Mouse (Mus musculus) C2C12 (cell line): Measurements from ENCODE around the gene Gfod1. TPM values are rescaled to one million over a fixed set of nuclear protein-coding genes. Genes with fewer than 3 reads are reported as not detected.

Source experiments
- H3K27me3 ChIP-seq: one replicate; pipeline ENCODE4 v1.6.1; 2011; ENCODE audit not compliant: control insufficient read depth, insufficient read depth, insufficient read length
- H3K36me3 ChIP-seq: one replicate; pipeline ENCODE4 v1.6.1; 2011; ENCODE audit not compliant: control insufficient read depth, insufficient read depth
- H3K4me3 ChIP-seq: one replicate; pipeline ENCODE4 v1.5.1; 2011; ENCODE audit warnings: mild to moderate bottlenecking, control low read depth; ENCODE audit not compliant: poor library complexity, insufficient read depth, severe bottlenecking
- H3K79me2 ChIP-seq: one replicate; pipeline ENCODE4 v1.6.1; 2011; ENCODE audit not compliant: control insufficient read depth, insufficient read depth
- H3K79me3 ChIP-seq: one replicate; pipeline ENCODE4 v1.6.1; 2011; ENCODE audit warnings: low read depth, control low read depth
- H3ac ChIP-seq: one replicate; pipeline ENCODE3; 2011; ENCODE audit warnings: low read depth; ENCODE audit not compliant: control insufficient read depth, insufficient read length
- CEBPB ChIP-seq: IDR thresholded peaks from one replicate; pipeline ENCODE4 v1.6.1; 2011; ENCODE audit warnings: low read depth, mild to moderate bottlenecking, control low read depth, moderate library complexity
- CTCF ChIP-seq: IDR thresholded peaks from one replicate; pipeline ENCODE4 v1.5.1; 2011; ENCODE audit not compliant: control insufficient read depth, insufficient read depth, insufficient read length
- FOSL1 ChIP-seq: IDR thresholded peaks from one replicate; pipeline ENCODE4 v1.8.0; 2011; ENCODE audit warnings: mild to moderate bottlenecking, low read length; ENCODE audit not compliant: poor library complexity, insufficient read depth, severe bottlenecking
- MAX ChIP-seq: IDR thresholded peaks from one replicate; pipeline ENCODE4 v1.6.1; 2011; ENCODE audit warnings: mild to moderate bottlenecking, control low read depth
- MYOD1 ChIP-seq: IDR thresholded peaks from one replicate; pipeline ENCODE4 v1.6.1; 2011; ENCODE audit warnings: low read depth; ENCODE audit not compliant: control insufficient read depth, insufficient read length
- MYOG ChIP-seq: IDR thresholded peaks from one replicate; pipeline ENCODE4 v1.6.1; 2011; ENCODE audit not compliant: control insufficient read depth, insufficient read length; ENCODE audit errors: extremely low read depth
- USF1 ChIP-seq: IDR thresholded peaks from one replicate; pipeline ENCODE4 v1.6.1; 2011; ENCODE audit warnings: low read depth, mild to moderate bottlenecking, control low read depth, moderate library complexity
- polyA plus RNA-seq: library from polyadenylated mRNA; unstranded; fragments of >200 nt; fragmentation: generic; extraction: Trizol; gene quantifications from one replicate; pipeline ENCODE4 v1.2.1, GENCODE M21; 2012; ENCODE audit warnings: missing spikeins

Gfod1 gene
- polyA plus RNA-seq, 1 experiment = 10.3 TPM

- H3K4me3 ChIP-seq = no peak overlapping the region
- H3K36me3 ChIP-seq = no peaks in the 10 kb centered on the region
- H3K79me3 ChIP-seq = peaks cover 14% of the 10 kb centered on the region
- H3ac ChIP-seq = no peak overlapping the region
- no peaks in the 10 kb centered on the region for H3K27me3 ChIP-seq
- TF ChIP-seq USF1 (no peak), MYOD1 (no peak), FOSL1 (no peak), CTCF (no peak), MYOG (no peak), CEBPB (no peak), MAX (no peak)
- peaks cover 42% of the 10 kb centered on the region for H3K79me2 ChIP-seq
Observed at GRCm38 (mm10) chr13:43217686-43218085, 86.3 kb downstream of the Gfod1 start.

GRCm38 (mm10) chr13:43217059-43217458 lies 86.9 kb downstream of the Gfod1 start:
- TF ChIP-seq MYOD1 (no peak), CEBPB (no peak), USF1 (no peak), MAX (no peak), MYOG (no peak), FOSL1 (no peak), CTCF (no peak)
- H3K79me3 ChIP-seq = peaks cover 13% of the 10 kb centered on the region
- no peaks in the 10 kb centered on the region for H3K27me3 ChIP-seq
- no peak overlapping the region for H3ac ChIP-seq
- H3K4me3 ChIP-seq = no peak overlapping the region
- peaks cover 42% of the 10 kb centered on the region for H3K79me2 ChIP-seq
- no peaks in the 10 kb centered on the region for H3K36me3 ChIP-seq

- Histone ChIP-seq H3K79me3 (peaks cover 13% of the 10 kb centered on the region), H3ac (no peak overlapping the region), H3K27me3 (no peaks in the 10 kb centered on the region), H3K4me3 (no peak overlapping the region), H3K36me3 (no peaks in the 10 kb centered on the region), H3K79me2 (peaks cover 50% of the 10 kb centered on the region)
- TF ChIP-seq FOSL1 (no peak), MYOD1 (no peak), MYOG (no peak), CEBPB (no peak), MAX (no peak), CTCF (no peak), USF1 (no peak)
Observed at GRCm38 (mm10) chr13:43215994-43216706, 87.8 kb downstream of the Gfod1 start.

GRCm38 (mm10) chr13:43215144-43215993 lies 88.6 kb downstream of the Gfod1 start:
- H3K4me3 ChIP-seq = no peak overlapping the region

DNA sequence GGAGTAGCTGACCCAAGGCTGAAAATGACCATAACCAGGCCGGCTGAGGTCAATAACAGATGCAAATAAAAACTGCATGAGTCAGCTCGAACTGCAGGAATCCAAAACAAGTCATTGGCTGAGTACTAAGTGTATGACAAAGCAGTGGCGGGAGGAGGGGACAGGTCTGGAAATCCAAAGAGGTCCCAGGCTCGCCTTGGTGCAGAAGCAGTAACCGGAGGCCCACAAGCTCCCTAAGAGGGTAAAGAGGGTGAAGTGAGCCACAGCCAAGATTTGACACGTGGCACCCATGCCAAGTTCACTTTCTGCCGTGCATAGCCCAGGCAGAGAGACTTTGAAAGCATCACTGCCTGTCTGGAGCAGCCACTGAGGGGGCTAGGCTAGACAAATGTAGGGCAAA lies 91.6 kb downstream of the Gfod1 start:
- H3K36me3 ChIP-seq = no peaks in the 10 kb centered on the region
- no peak overlapping the region for H3K4me3 ChIP-seq
- H3K27me3 ChIP-seq = no peaks in the 10 kb centered on the region
- H3K79me3 ChIP-seq = peaks cover 20% of the 10 kb centered on the region
- H3ac ChIP-seq = no peak overlapping the region
- H3K79me2 ChIP-seq = peaks cover 69% of the 10 kb centered on the region
- TF ChIP-seq MAX = no peak

More at GRCm38 (mm10) chr13:43215144-43215993, 88.6 kb downstream of the Gfod1 start:
- TF ChIP-seq MAX = no peak
- no peak for TF ChIP-seq FOSL1
- TF ChIP-seq CEBPB = no peak
- no peak for TF ChIP-seq CTCF
- no peak for TF ChIP-seq MYOD1
- TF ChIP-seq MYOG = no peak
- TF ChIP-seq USF1 = no peak
- Histone ChIP-seq H3K79me3 (peaks cover 18% of the 10 kb centered on the region), H3K79me2 (peaks cover 57% of the 10 kb centered on the region), H3K36me3 (no peaks in the 10 kb centered on the region), H3K27me3 (no peaks in the 10 kb centered on the region), H3ac (no peak overlapping the region)

GRCm38 (mm10) chr13:43210956-43211355 lies 93.0 kb downstream of the Gfod1 start:
- H3K36me3 ChIP-seq = no peaks in the 10 kb centered on the region
- H3K27me3 ChIP-seq = no peaks in the 10 kb centered on the region
- no peak overlapping the region for H3K4me3 ChIP-seq
- peaks cover 16% of the 10 kb centered on the region for H3K79me3 ChIP-seq
- H3K79me2 ChIP-seq = peaks cover 69% of the 10 kb centered on the region
- H3ac ChIP-seq = no peak overlapping the region
- no peak for TF ChIP-seq MYOD1
- no peak for TF ChIP-seq CTCF
- no peak for TF ChIP-seq CEBPB
- no peak for TF ChIP-seq USF1
- no peak for TF ChIP-seq MAX
- TF ChIP-seq MYOG = no peak
- TF ChIP-seq FOSL1 = no peak
